Mouse (Mus musculus): ENCODE measurements around the gene Gadl1.

DNA sequence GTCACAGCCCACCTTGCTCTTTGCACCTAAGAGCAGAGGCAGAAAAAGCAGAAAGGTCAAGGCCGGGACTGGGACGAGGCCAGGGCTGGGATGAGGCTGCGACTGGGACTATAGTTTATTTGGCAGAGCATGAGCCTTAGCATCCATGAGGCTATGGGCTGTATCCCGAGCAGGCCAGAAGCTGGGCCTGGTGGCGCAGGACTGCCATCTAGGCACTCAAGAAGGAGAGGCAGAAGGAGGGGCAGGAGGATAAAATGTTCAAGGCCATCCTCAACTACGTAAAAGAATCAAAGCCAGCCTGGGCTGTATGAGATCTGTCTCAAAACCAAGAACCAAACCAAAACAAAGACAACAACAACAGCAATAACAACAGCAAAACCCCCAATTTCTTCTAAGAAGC, 213.3 kb downstream of the Gadl1 start:
- TF ChIP-seq POLR2A (IDR thresholded peaks at IDR 0.05; ENCODE audit: borderline replicate concordance, extremely low read depth, insufficient read depth, insufficient read length, poor library complexity, severe bottlenecking) = no peak
- no peak for TF ChIP-seq CTCF (IDR thresholded peaks at IDR 0.05; ENCODE audit: borderline replicate concordance, extremely low read depth, insufficient read depth, insufficient read length)

Measured in brain, embryonic 14.5 days (tissue).